Mouse (Mus musculus) thymus, adult 2 months (tissue): ENCODE measurements at regions not wholly inside any gene's neighbourhood (a gene's known extent, or its start where the extent isn't known, plus 50 kb on each side); places are given as distances from the start of the nearest gene placed in this dataset.

ENCODE experiments used
- CTCF ChIP-seq: fragments of 200-500 bp; IDR thresholded peaks from 2 replicates; pipeline ENCODE4 v1.5.1; 2012; ENCODE audit warnings: mild to moderate bottlenecking, control low read depth, low read length, moderate library complexity, borderline replicate concordance; ENCODE audit not compliant: control insufficient read depth, poor library complexity, insufficient read depth; ENCODE audit errors: extremely low read depth
- POLR2A ChIP-seq: fragments of 200-500 bp; IDR thresholded peaks from 2 replicates; pipeline ENCODE4 v1.6.1; 2012; ENCODE audit warnings: mild to moderate bottlenecking, low read length, control low read depth, moderate library complexity; ENCODE audit not compliant: control insufficient read depth, poor library complexity, insufficient read depth; ENCODE audit errors: extremely low read depth

DNA sequence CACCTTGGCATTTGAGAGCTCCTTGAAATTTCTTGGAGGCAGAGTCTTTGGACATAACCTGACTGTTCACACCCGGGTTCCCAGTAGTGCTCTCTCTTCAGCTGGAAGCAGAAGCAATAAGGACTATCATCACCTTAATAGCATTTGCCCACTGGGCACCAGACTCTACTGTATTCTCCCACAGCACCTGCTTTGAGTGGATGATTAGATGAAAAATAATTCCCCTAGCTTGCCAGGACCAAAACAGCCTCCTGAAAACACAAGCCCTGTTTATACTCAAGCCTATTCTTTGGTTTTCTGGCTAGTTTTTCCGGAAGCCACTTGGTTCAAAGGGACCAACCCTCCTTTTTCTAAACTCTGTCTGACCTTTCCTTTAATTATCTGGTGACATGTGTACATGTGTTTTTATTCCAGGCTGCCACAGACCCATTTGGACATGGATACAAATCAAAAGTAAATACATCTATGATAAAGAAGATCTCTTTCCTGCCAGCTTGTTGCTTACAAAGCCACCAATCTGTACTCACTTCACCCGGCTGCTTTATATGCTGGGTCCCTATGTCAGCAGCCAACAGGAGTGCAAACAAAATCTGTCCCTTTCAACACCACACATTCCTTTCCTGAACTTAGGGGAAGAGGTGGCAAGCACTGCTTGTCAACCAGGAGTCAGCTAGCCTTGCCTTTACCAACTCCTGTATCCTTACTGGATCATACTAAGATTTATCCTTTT, 787.4 kb downstream of the Bcl11a start:
- TF ChIP-seq CTCF (no peak), POLR2A (no peak)
